Mouse (Mus musculus) heart, embryonic 14.5 days (tissue): ENCODE measurements at regions not wholly inside any gene's neighbourhood (a gene's known extent, or its start where the extent isn't known, plus 50 kb on each side); places are given as distances from the start of the nearest gene placed in this dataset.

Experiments used
- ATAC-seq: fragments of 200-750 bp; cut with Nextera tagmentation; 2 replicates; pipeline ENCODE4 v1.8.0; 2017; ENCODE audit warnings: low read depth, moderate TSS enrichment; ENCODE audit not compliant: insufficient number of reproducible peaks, insufficient read depth, low FRiP score
- H3K27ac ChIP-seq, 2 experiments: fragments of 200-500 bp in 1 of 2; fragments of 300-500 bp in 1 of 2; sonication (generic) in 1 of 2; replicated peaks in 1 of 2; 2 replicates each; pipeline ENCODE4 v1.5.1; 2012 to 2014; ENCODE audit warnings: low read depth in 2 of 2, low read length in 2 of 2, control low read depth in 1 of 2, mild to moderate bottlenecking in 1 of 2, mixed read lengths in 1 of 2; ENCODE audit not compliant: control insufficient read depth in 1 of 2, insufficient read depth in 1 of 2
- H3K27me3 ChIP-seq: fragments of 300-500 bp; sonication (generic); 2 replicates; pipeline ENCODE4 v1.6.1; 2014; ENCODE audit warnings: mild to moderate bottlenecking, low read length, control low read depth; ENCODE audit not compliant: control insufficient read depth, insufficient read depth
- H3K36me3 ChIP-seq: fragments of 300-500 bp; sonication (generic); 2 replicates; pipeline ENCODE4 v1.6.1; 2014; ENCODE audit warnings: mild to moderate bottlenecking, control low read depth, low read length, mixed read lengths; ENCODE audit not compliant: control insufficient read depth, insufficient read depth
- H3K4me1 ChIP-seq, 2 experiments: fragments of 200-500 bp in 1 of 2; fragments of 300-500 bp in 1 of 2; sonication (generic) in 1 of 2; 2 replicates each; pipeline ENCODE4 v1.6.1; 2012 to 2014; ENCODE audit warnings: low read length in 2 of 2, control low read depth in 1 of 2, mixed read lengths in 1 of 2; ENCODE audit not compliant: control insufficient read depth in 2 of 2, insufficient read depth in 2 of 2
- H3K4me2 ChIP-seq: fragments of 300-500 bp; sonication (generic); 2 replicates; pipeline ENCODE4 v1.6.1; 2014; ENCODE audit warnings: mild to moderate bottlenecking, low read length
- H3K4me3 ChIP-seq, 2 experiments: fragments of 200-500 bp in 1 of 2; fragments of 300-500 bp in 1 of 2; sonication (generic) in 1 of 2; 2 replicates each; pipeline ENCODE4 v1.5.1; 2012 to 2014; ENCODE audit warnings: low read length in 2 of 2, mild to moderate bottlenecking in 2 of 2, control low read depth in 1 of 2, low read depth in 1 of 2, moderate library complexity in 1 of 2; ENCODE audit not compliant: control insufficient read depth in 1 of 2, insufficient read depth in 1 of 2
- H3K9ac ChIP-seq: fragments of 300-500 bp; sonication (generic); 2 replicates; pipeline ENCODE4 v1.6.1; 2014; ENCODE audit warnings: mild to moderate bottlenecking, low read length
- H3K9me3 ChIP-seq: fragments of 300-500 bp; sonication (generic); 2 replicates; pipeline ENCODE4 v1.6.1; 2016; ENCODE audit warnings: low read length, control low read depth; ENCODE audit not compliant: control insufficient read depth
- WGBS: fragments of 180-500 bp; shearing (Covaris S2); extraction: QIAGEN DNeasy Blood & Tissue Kit; methylation state at CpG from one replicate; pipeline ENCODE4 v1.1.7; 2014; 5-methylcytosine and 5-hydroxymethylcytosine counted together

DNA sequence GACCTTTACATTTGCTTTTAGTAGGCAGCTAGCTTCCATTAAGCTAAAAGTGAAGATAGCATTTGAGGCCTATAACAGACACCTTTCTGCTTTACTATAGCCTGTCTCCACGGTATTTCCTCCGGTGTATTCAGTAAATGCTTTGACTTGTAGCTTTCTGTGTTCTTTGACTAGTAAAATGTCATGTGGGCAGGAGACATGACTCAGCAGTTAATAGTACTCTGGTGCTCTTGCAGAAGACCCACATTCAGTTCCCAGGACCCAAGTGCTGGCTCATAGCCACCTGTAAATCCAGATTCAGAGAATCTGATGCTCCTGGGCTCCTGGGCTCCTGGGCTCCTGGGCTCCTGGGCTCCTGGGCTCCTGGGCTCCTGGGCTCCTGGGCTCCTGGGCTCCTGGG, 91.7 kb upstream of the Hs6st1 start:
- WGBS = 73% methylated on average over 2 of the region's 2 CpGs
- Histone ChIP-seq H3K27ac (peak overlapping the region in 1 of 2 experiments; percentile 7; a peak in 1 of 4 replicates), H3K27me3 (no peaks in the 10 kb centered on the region)

DNA sequence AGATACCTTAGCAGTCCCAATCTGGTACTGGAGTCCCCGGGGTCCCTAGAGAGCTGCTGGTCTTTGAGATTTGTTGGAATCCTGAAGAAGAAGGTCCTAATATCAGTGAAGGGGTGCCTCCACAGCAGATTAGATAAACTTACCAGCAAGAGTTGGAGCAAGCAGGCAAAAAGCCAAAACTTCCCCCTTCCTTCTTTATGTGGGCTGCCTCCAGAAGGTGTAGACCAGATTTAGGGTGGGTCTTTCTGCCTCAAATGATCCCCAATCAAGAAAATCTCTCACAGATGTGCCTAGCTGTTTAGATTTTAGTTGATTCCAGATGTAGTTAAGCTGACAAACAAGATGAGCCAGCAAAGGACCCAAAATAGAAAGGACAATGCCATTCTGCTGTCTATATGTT, 90.1 kb upstream of the Hs6st1 start:
- H3K4me2 ChIP-seq = no peak overlapping the region
- 70% methylated on average over 1 of the region's 1 CpGs for WGBS
- H3K27ac ChIP-seq = peak overlapping the region in 1 of 2 experiments; percentile 62; a peak in 2 of 4 replicates
- H3K9me3 ChIP-seq = no peaks in the 10 kb centered on the region
- no peaks in the 10 kb centered on the region for H3K36me3 ChIP-seq
- H3K4me3 ChIP-seq = no peak overlapping the region
- H3K9ac ChIP-seq = no peak overlapping the region
- H3K4me1 ChIP-seq = peaks cover 8 to 27% of the 10 kb centered on the region in 2 experiments
- ATAC-seq = no peak
- no peaks in the 10 kb centered on the region for H3K27me3 ChIP-seq

More for the DNA sequence above, 91.7 kb upstream of the Hs6st1 start:
- H3K4me2 ChIP-seq = no peak overlapping the region
- H3K9ac ChIP-seq = no peak overlapping the region
- H3K4me1 ChIP-seq = peaks cover 6 to 27% of the 10 kb centered on the region in 2 experiments
- no peaks in the 10 kb centered on the region for H3K9me3 ChIP-seq
- H3K4me3 ChIP-seq = no peak overlapping the region
- no peaks in the 10 kb centered on the region for H3K36me3 ChIP-seq
- ATAC-seq = no peak

DNA sequence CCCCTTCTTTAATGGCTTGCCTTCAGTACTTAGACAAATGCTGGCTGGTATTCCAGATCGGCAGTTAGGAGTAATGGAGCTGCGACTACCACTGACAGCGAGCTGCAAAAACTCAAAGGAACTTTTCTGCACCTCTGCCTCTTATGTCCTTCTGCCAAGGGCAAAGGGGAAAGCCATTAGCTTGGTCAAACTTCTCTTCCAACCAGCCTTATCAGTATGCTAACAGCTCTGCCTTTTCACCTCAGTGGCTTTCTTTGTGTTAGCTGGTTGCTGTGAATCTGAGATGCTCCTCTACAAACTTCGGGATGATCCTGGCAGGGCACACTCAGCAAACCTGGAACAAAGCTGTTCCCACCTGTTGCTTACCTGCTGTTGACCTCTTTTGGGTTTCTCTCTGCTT, 89.4 kb upstream of the Hs6st1 start:
- Histone ChIP-seq H3K9ac (no peak overlapping the region), H3K27ac (peak overlapping the region; percentile 55 to 62), H3K27me3 (no peaks in the 10 kb centered on the region), H3K9me3 (no peaks in the 10 kb centered on the region), H3K4me3 (no peak overlapping the region), H3K4me1 (peaks cover 8 to 27% of the 10 kb centered on the region in 2 experiments), H3K4me2 (no peak overlapping the region), H3K36me3 (no peaks in the 10 kb centered on the region)
- ATAC-seq = no peak
- 20% methylated on average over 4 of the region's 4 CpGs for WGBS

DNA sequence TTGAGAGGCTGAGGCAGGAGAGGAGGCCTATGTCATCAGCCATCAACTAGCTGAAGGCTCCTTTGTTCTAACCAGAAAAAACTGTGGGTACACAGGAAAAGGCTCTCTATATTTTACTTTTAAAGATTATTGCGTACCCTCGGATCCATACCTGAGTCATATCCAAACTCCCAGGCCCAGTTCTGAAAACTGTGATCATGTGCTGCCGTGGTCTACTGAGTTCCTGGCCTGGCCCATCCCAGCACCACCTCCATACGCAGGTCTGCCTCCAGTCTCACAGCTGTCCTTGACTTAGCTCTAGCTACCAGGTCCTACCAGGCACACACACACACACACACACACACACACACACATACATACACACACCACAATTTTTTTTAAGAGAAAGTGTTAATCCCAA, 87.0 kb upstream of the Hs6st1 start:
- ATAC-seq = no peak
- Histone ChIP-seq H3K4me1 (peaks cover 8 to 18% of the 10 kb centered on the region in 2 experiments), H3K27me3 (no peaks in the 10 kb centered on the region), H3K9me3 (no peaks in the 10 kb centered on the region), H3K4me2 (no peak overlapping the region), H3K9ac (no peak overlapping the region), H3K36me3 (no peaks in the 10 kb centered on the region), H3K4me3 (no peak overlapping the region), H3K27ac (no peak overlapping the region)
- 94% methylated on average over 4 of the region's 4 CpGs for WGBS

DNA sequence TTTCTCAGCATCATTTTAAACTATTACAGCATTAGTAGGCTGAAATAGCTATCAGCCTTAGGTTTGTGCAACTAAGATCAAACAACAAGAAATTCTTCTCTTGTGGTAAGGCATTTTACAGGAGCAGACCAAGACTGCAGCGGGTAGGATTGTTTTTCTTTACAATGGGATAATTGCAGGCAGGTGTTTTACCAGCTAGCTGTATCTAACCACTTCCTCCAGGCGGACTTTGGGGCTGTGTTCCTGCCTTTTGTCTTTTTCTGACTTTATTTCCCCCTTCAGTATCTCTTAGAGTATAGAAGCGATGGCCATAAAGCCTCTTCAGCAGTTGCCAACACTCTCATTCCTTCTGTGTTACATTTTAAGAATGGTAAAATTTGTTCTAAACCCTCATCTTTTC, 84.8 kb upstream of the Hs6st1 start:
- H3K4me2 ChIP-seq = no peak overlapping the region
- no peak for ATAC-seq
- H3K9me3 ChIP-seq = no peaks in the 10 kb centered on the region
- no peaks in the 10 kb centered on the region for H3K27me3 ChIP-seq
- H3K9ac ChIP-seq = no peak overlapping the region
- WGBS = 85% methylated on average over 3 of the region's 3 CpGs
- H3K36me3 ChIP-seq = no peaks in the 10 kb centered on the region
- H3K4me1 ChIP-seq = peaks cover 7 to 8% of the 10 kb centered on the region in 2 experiments
- H3K4me3 ChIP-seq = no peak overlapping the region
- no peak overlapping the region for H3K27ac ChIP-seq

DNA sequence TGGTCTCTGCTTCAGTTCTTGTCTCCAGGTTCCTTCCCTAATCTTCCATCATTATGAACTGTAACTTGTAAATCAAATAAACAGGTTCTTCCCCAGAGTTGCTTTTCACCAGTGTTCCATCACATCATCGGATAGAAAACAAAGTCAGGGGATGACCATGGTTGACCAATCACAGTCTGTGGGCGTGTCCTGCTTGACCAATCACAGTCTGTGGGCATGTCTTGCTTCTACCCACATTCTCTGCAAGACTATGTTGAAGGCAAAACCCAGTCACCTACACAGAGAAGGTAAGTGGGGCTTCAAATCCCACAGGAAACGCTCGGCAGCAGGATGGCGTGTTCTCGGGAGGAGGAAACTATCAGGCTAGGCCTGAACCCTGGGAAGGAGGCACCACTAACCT, 82.9 kb upstream of the Hs6st1 start:
- 82% methylated on average over 6 of the region's 6 CpGs for WGBS
- peaks cover 0 to 2% of the 10 kb centered on the region in 2 experiments; a peak in 1 of 4 replicates for H3K4me1 ChIP-seq
- H3K4me2 ChIP-seq = no peak overlapping the region
- no peak overlapping the region for H3K4me3 ChIP-seq
- no peak for ATAC-seq
- no peak overlapping the region for H3K9ac ChIP-seq
- no peak overlapping the region for H3K27ac ChIP-seq
- no peaks in the 10 kb centered on the region for H3K36me3 ChIP-seq
- no peaks in the 10 kb centered on the region for H3K27me3 ChIP-seq
- H3K9me3 ChIP-seq = peaks cover 11% of the 10 kb centered on the region; the same call in 1 of the 2 replicates

DNA sequence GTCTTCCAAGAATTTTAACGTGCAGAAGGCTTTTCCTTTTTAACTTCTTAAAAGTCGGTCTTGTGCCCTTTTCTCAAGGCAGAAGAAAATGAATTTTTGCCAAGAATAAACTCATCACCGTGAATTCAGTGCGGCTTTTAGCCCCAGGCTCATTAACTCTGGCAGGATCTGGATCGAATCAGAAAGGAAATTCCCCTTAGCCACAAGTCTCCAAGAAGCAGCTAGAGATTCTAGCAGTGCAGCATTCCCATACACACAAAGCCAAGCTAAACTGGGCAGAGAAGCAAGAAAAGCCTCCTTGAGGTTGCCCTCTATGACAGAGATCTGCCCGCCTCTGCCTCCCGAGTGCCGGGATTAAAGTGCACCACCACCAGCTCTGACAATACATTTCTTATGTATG, 81.5 kb upstream of the Hs6st1 start:
- H3K4me1 ChIP-seq = peaks cover 0 to 2% of the 10 kb centered on the region in 2 experiments; a peak in 1 of 4 replicates
- ATAC-seq = no peak
- no peak overlapping the region for H3K4me2 ChIP-seq
- H3K27ac ChIP-seq = no peak overlapping the region
- H3K36me3 ChIP-seq = no peaks in the 10 kb centered on the region
- H3K27me3 ChIP-seq = no peaks in the 10 kb centered on the region
- H3K9me3 ChIP-seq = peaks cover 15% of the 10 kb centered on the region; the same call in 1 of the 2 replicates
- no peak overlapping the region for H3K9ac ChIP-seq
- no peak overlapping the region for H3K4me3 ChIP-seq
- WGBS = 88% methylated on average over 8 of the region's 8 CpGs

DNA sequence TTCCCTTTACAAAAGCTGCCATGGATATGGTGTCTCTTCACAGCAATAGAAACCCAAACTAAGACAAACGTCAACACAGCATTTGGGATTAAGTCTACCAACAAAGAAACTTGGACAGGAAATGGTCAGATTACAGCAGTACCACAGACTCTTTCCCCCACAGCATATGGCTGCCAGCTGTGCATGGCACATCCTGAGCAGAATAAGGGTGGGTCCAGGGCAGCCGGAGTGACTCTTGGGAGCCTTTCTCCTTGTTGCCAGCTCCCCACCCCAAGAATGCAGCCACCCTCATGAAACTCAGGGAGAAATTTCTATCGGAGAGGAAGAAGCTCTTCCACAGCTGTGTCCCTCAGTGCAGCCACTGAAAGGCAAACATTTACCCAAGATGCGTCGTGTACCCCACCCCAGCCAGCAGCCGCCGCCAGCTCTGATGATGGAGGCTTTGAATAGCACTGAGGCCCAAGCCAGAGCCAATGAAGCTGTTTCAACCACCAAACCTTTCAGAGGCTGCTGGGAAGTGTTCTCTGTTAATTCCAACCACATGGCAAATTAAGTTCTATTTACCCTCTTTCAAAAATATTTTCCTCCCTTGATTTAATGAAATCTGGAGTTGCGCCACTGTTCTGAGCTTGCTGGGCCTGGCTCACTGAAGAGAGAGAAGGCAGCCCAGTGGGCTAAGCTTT, 75.8 kb upstream of the Hs6st1 start:
- H3K4me2 ChIP-seq = no peak overlapping the region
- no peak overlapping the region for H3K9ac ChIP-seq
- H3K36me3 ChIP-seq = no peaks in the 10 kb centered on the region
- WGBS = 87% methylated on average over 8 of the region's 8 CpGs
- peaks cover 15% of the 10 kb centered on the region; the same call in 1 of the 2 replicates for H3K9me3 ChIP-seq
- no peak overlapping the region for H3K4me3 ChIP-seq
- no peaks in the 10 kb centered on the region for H3K27me3 ChIP-seq
- H3K4me1 ChIP-seq = no peaks in the 10 kb centered on the region
- ATAC-seq = no peak
- H3K27ac ChIP-seq = no peak overlapping the region
